Mouse (Mus musculus) heart, embryonic 14.5 days (tissue): ENCODE results near the gene Gm49318. TPM values are rescaled to one million over a fixed set of nuclear protein-coding genes. Genes with fewer than 3 reads are reported as not detected.

Experiments
- ATAC-seq: fragments of 200-750 bp; cut with Nextera tagmentation; 2 replicates; pipeline ENCODE4 v1.8.0; 2017; ENCODE audit warnings: low read depth, moderate TSS enrichment; ENCODE audit not compliant: insufficient number of reproducible peaks, insufficient read depth, low FRiP score
- H3K27ac ChIP-seq, 2 experiments: fragments of 200-500 bp in 1 of 2; fragments of 300-500 bp in 1 of 2; sonication (generic) in 1 of 2; replicated peaks in 1 of 2; 2 replicates each; pipeline ENCODE4 v1.5.1; 2012 to 2014; ENCODE audit warnings: low read depth in 2 of 2, low read length in 2 of 2, control low read depth in 1 of 2, mild to moderate bottlenecking in 1 of 2, mixed read lengths in 1 of 2; ENCODE audit not compliant: control insufficient read depth in 1 of 2, insufficient read depth in 1 of 2
- H3K27me3 ChIP-seq: fragments of 300-500 bp; sonication (generic); 2 replicates; pipeline ENCODE4 v1.6.1; 2014; ENCODE audit warnings: mild to moderate bottlenecking, low read length, control low read depth; ENCODE audit not compliant: control insufficient read depth, insufficient read depth
- H3K36me3 ChIP-seq: fragments of 300-500 bp; sonication (generic); 2 replicates; pipeline ENCODE4 v1.6.1; 2014; ENCODE audit warnings: mild to moderate bottlenecking, control low read depth, low read length, mixed read lengths; ENCODE audit not compliant: control insufficient read depth, insufficient read depth
- H3K4me1 ChIP-seq, 2 experiments: fragments of 200-500 bp in 1 of 2; fragments of 300-500 bp in 1 of 2; sonication (generic) in 1 of 2; 2 replicates each; pipeline ENCODE4 v1.6.1; 2012 to 2014; ENCODE audit warnings: low read length in 2 of 2, control low read depth in 1 of 2, mixed read lengths in 1 of 2; ENCODE audit not compliant: control insufficient read depth in 2 of 2, insufficient read depth in 2 of 2
- H3K4me2 ChIP-seq: fragments of 300-500 bp; sonication (generic); 2 replicates; pipeline ENCODE4 v1.6.1; 2014; ENCODE audit warnings: mild to moderate bottlenecking, low read length
- H3K4me3 ChIP-seq, 2 experiments: fragments of 200-500 bp in 1 of 2; fragments of 300-500 bp in 1 of 2; sonication (generic) in 1 of 2; 2 replicates each; pipeline ENCODE4 v1.5.1; 2012 to 2014; ENCODE audit warnings: low read length in 2 of 2, mild to moderate bottlenecking in 2 of 2, control low read depth in 1 of 2, low read depth in 1 of 2, moderate library complexity in 1 of 2; ENCODE audit not compliant: control insufficient read depth in 1 of 2, insufficient read depth in 1 of 2
- H3K9ac ChIP-seq: fragments of 300-500 bp; sonication (generic); 2 replicates; pipeline ENCODE4 v1.6.1; 2014; ENCODE audit warnings: mild to moderate bottlenecking, low read length
- H3K9me3 ChIP-seq: fragments of 300-500 bp; sonication (generic); 2 replicates; pipeline ENCODE4 v1.6.1; 2016; ENCODE audit warnings: low read length, control low read depth; ENCODE audit not compliant: control insufficient read depth
- WGBS: fragments of 180-500 bp; shearing (Covaris S2); extraction: QIAGEN DNeasy Blood & Tissue Kit; methylation state at CpG from one replicate; pipeline ENCODE4 v1.1.7; 2014; 5-methylcytosine and 5-hydroxymethylcytosine counted together
- polyA plus RNA-seq: library from polyadenylated mRNA; unstranded; fragments of >200 nt; fragmentation: Nextera tagmentation; extraction: Ambion mirVana; gene quantifications from 2 replicates; pipeline ENCODE4 v1.2.1, GENCODE M21; 2014

The Gm49318 gene
- polyA plus RNA-seq, 1 experiment from 2014 or later, result not detected

DNA sequence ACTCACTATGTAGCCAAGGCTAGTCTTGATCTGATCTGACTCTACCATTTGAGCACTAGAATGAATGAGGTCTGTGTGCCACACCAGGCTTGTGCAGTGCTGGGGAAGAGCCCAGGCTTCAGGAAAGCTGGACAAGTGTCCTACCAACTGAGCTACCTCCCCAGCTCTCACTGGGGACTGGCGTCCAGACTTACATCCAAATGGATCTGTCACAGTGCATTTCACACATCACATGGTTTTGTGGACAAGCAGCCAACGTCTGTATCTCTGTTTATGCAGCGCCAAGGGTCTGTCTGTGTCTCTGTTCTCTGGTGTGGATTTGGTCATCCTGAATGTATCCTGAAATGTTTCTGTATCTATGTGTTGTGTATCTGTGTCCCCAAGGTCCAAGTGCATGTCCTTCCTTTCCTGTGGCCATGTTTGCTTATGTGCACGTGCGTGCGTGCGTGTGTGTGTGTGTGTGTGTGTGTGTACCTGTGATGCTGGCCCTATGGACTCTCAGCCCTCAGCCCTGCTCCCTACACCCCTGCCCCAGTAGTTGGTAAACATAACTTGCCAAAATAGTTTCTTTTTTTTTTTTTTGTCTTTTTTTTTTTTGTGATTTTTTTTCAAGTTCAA, 53.7 kb downstream of the Gm49318 start:
- no peak for ATAC-seq
- Histone ChIP-seq H3K4me1 (no peaks in the 10 kb centered on the region), H3K36me3 (peaks cover 26% of the 10 kb centered on the region), H3K27me3 (no peaks in the 10 kb centered on the region), H3K4me3 (no peak overlapping the region), H3K4me2 (no peak overlapping the region), H3K9ac (no peak overlapping the region), H3K27ac (no peak overlapping the region), H3K9me3 (no peaks in the 10 kb centered on the region)
- 70% methylated on average over 7 of the region's 7 CpGs for WGBS

GRCm38 (mm10) chr9:22016245-22016644, 54.8 kb downstream of the Gm49318 start:
- Histone ChIP-seq H3K36me3 (peaks cover 37% of the 10 kb centered on the region), H3K27ac (no peak overlapping the region), H3K4me2 (no peak overlapping the region), H3K9me3 (no peaks in the 10 kb centered on the region), H3K4me1 (no peaks in the 10 kb centered on the region), H3K9ac (no peak overlapping the region), H3K27me3 (no peaks in the 10 kb centered on the region), H3K4me3 (no peak overlapping the region)
- 72% methylated on average over 10 of the region's 10 CpGs for WGBS
- no peak for ATAC-seq

GRCm38 (mm10) chr9:22012731-22013130, 58.3 kb downstream of the Gm49318 start:
- H3K9ac ChIP-seq, result no peak overlapping the region
- H3K4me1 ChIP-seq, result no peaks in the 10 kb centered on the region
- peaks cover 72% of the 10 kb centered on the region for H3K36me3 ChIP-seq
- H3K27ac ChIP-seq, result no peak overlapping the region
- no peaks in the 10 kb centered on the region for H3K27me3 ChIP-seq
- no peak for ATAC-seq
- 91% methylated on average over 13 of the region's 13 CpGs for WGBS
- H3K4me2 ChIP-seq, result no peak overlapping the region
- no peaks in the 10 kb centered on the region for H3K9me3 ChIP-seq
- H3K4me3 ChIP-seq, result no peak overlapping the region

DNA sequence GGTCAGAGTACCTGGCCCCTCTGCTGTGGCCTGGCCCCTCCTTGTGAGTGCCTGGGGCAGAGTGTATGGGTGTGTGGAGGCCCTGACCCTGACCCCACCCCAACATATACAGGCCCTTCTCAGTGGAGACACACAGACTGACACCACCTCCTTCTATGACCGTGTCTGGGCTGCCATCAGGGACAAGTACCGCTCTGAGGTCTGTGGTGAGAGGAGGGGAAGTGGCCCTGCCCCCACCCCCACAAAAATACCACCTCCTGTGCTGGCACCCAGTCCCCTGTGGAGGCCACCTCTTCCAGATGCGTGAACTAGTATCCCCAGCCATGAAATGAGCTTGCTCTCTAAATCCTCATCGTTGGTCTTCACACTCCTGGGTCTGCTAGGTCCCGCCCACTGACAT, 60.0 kb downstream of the Gm49318 start:
- no peak overlapping the region for H3K4me2 ChIP-seq
- no peak overlapping the region for H3K9ac ChIP-seq
- no peak for ATAC-seq
- H3K27me3 ChIP-seq, result no peaks in the 10 kb centered on the region
- H3K9me3 ChIP-seq, result no peaks in the 10 kb centered on the region
- peaks cover 89% of the 10 kb centered on the region for H3K36me3 ChIP-seq
- H3K4me1 ChIP-seq, result no peaks in the 10 kb centered on the region
- H3K27ac ChIP-seq, result no peak overlapping the region
- WGBS, result 80% methylated on average over 5 of the region's 5 CpGs
- H3K4me3 ChIP-seq, result no peak overlapping the region

GRCm38 (mm10) chr9:22004546-22004945, 66.5 kb downstream of the Gm49318 start:
- Histone ChIP-seq H3K4me3 (no peak overlapping the region), H3K27me3 (no peaks in the 10 kb centered on the region; the same call in 1 of the 2 replicates), H3K9ac (no peak overlapping the region), H3K9me3 (no peaks in the 10 kb centered on the region), H3K27ac (no peak overlapping the region), H3K4me1 (peaks cover 9 to 14% of the 10 kb centered on the region in 2 experiments), H3K36me3 (peaks cover 57% of the 10 kb centered on the region), H3K4me2 (no peak overlapping the region)
- 91% methylated on average over 12 of the region's 12 CpGs for WGBS
- ATAC-seq, result no peak

DNA sequence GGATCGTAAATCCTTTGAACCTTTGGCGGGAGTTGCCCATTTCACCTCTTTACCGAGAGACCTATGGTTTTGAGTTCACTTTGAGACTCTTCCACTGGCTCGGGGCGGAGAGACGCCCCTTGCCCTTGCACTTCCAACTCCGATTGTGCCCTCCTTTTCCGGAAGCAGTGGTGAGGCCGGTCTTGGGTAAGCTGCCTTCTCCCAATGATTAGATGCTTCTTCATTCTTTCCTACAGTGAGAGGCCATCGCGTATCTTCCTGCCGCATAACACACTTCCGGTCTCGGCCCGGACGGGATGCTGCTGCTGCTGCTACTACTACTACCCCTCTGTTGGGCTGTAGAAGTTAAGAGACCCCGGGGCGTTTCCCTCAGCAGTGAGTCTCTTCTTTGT, 67.9 kb downstream of the Gm49318 start:
- no peaks in the 10 kb centered on the region for H3K9me3 ChIP-seq
- H3K27me3 ChIP-seq, result peaks cover 4% of the 10 kb centered on the region
- H3K4me3 ChIP-seq, result peak overlapping the region; percentile 62 to 74
- peaks cover 43% of the 10 kb centered on the region for H3K36me3 ChIP-seq
- ATAC-seq, result no peak
- peaks cover 9 to 14% of the 10 kb centered on the region in 2 experiments for H3K4me1 ChIP-seq
- peak overlapping the region; percentile 79 for H3K9ac ChIP-seq
- peak overlapping the region; percentile 52 to 68 for H3K27ac ChIP-seq
- H3K4me2 ChIP-seq, result peak overlapping the region; percentile 77
- under 1% methylated on average over 18 of the region's 18 CpGs for WGBS

DNA sequence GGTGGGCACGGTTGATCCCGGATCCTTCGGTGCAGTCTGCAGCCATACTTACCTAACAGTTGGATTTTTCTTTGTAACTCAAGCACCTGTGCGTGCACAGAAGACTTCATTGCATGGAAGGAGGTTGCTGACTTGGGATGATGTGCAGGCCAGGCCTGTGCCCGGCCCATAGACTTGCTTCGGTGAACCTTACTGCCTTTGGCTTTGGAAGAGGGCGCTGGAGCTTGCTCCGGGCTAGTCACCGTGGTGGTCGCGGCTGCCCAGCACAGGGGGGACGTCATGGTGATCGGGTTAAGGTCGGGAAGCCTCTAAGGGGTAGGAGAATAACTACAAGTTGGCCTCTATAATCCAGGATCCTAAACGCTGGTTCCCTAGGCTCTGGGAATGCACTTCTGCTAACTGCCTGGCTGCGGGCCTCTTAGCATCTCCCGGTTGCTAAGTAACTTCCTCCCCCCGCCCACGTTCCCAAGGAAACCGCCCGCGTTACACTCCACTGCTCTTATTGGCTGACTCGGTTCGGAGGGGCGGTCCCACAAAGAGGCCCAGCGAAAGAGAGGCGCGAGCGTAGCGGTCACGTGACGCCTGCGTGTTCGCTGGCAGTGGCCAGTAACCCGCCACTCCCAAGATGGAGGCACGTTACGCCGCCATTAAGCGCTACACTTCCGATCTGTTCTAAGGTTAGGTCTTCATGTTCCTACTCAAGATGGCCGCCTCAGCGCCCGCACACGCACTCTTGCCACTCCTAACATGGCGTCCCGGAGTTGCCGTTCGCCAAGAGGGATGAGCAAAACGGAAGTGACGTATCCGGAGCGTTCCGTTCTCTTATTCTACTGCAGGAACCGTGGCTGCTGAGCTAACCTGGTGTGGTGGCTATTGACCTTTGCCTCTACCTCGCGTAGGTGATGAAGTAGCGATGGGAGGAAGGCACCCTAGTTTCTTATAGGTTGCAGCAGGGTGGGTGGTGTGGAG, 68.6 kb downstream of the Gm49318 start, which contains the start of the genes Ccdc151 and Prkcsh:
Gene Ccdc151 (minus strand): TSS at position 441 of the 969 bp plus-strand sequence.
Gene Prkcsh (plus strand): TSS at position 613 of the 969 bp plus-strand sequence.
- Histone ChIP-seq H3K36me3 (peaks cover 36% of the 10 kb centered on the region), H3K4me1 (peaks cover 9 to 14% of the 10 kb centered on the region in 2 experiments), H3K27ac (peak within 1 kb of the TSS; percentile 52 to 68), H3K4me3 (peak within 1 kb of the TSS; percentile 62 to 74), H3K9ac (peak within 1 kb of the TSS; percentile 79), H3K9me3 (no peaks in the 10 kb centered on the region), H3K4me2 (peak within 1 kb of the TSS; percentile 77), H3K27me3 (peaks cover 7% of the 10 kb centered on the region)
- ATAC-seq, result peak; percentile 99
- 7% methylated on average over 57 of the region's 57 CpGs for WGBS
